Mouse (Mus musculus): Measurements from ENCODE around the gene Tyw1. TPM values are rescaled to one million over a fixed set of nuclear protein-coding genes. Genes with fewer than 3 reads are reported as not detected.

Gene Tyw1
- polyA plus RNA-seq, 1 experiment from 2014 or later, result 27.1 TPM

- Histone ChIP-seq H3K4me1 (no peaks in the 10 kb centered on the region), H3K9ac (no peak overlapping the region), H3K27me3 (no peaks in the 10 kb centered on the region), H3K36me3 (peaks cover 51% of the 10 kb centered on the region), H3K4me2 (no peak overlapping the region), H3K4me3 (no peak overlapping the region), H3K9me3 (peaks cover 2% of the 10 kb centered on the region; the same call in 1 of the 2 replicates), H3K27ac (no peak overlapping the region)
- ATAC-seq (ENCODE audit: insufficient number of reproducible peaks, insufficient read depth, low FRiP score, low TSS enrichment, low read depth), result no peak
- WGBS, result 77% methylated on average over 5 of the region's 5 CpGs
Observed at GRCm38 (mm10) chr5:130293941-130294340, 38.5 kb downstream of the Tyw1 start.

DNA sequence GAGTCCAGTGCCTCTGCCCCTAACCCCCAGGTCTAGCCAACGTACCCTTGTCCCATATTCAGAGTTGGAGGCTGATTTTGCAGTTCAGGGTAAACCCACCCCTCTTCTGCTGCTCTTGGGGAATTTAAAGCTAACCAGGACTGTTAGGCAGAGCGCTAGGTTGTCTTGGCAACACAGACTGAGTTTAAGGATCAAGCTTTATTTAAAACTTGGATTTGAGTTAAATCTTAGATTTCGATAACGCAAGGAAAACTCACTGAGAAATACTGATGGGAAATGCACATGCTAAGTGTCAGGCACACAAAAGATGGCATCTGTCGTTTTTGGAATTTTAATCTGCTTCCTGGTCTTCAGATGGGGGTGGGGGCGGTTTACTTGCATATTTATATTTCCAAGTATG is 39.2 kb downstream of the Tyw1 start:
- peaks cover 2% of the 10 kb centered on the region; the same call in 1 of the 2 replicates for H3K9me3 ChIP-seq
- no peak overlapping the region for H3K9ac ChIP-seq
- no peak for ATAC-seq (ENCODE audit: insufficient number of reproducible peaks, insufficient read depth, low FRiP score, low TSS enrichment, low read depth)
- no peak overlapping the region for H3K4me3 ChIP-seq
- no peaks in the 10 kb centered on the region for H3K4me1 ChIP-seq
- H3K36me3 ChIP-seq, result peaks cover 51% of the 10 kb centered on the region
- H3K4me2 ChIP-seq, result no peak overlapping the region
- H3K27me3 ChIP-seq, result no peaks in the 10 kb centered on the region
- 81% methylated on average over 6 of the region's 6 CpGs for WGBS
- H3K27ac ChIP-seq, result no peak overlapping the region

- 80% methylated on average over 5 of the region's 5 CpGs for WGBS
- Histone ChIP-seq H3K27me3 (no peaks in the 10 kb centered on the region), H3K9ac (no peak overlapping the region), H3K4me2 (no peak overlapping the region), H3K9me3 (no peaks in the 10 kb centered on the region), H3K4me1 (no peaks in the 10 kb centered on the region), H3K27ac (no peak overlapping the region), H3K36me3 (peaks cover 51% of the 10 kb centered on the region), H3K4me3 (no peak overlapping the region)
- ATAC-seq (ENCODE audit: insufficient number of reproducible peaks, insufficient read depth, low FRiP score, low TSS enrichment, low read depth), result no peak
Observed at GRCm38 (mm10) chr5:130296071-130296470, 40.7 kb downstream of the Tyw1 start.

GRCm38 (mm10) chr5:130298831-130299460 is 43.5 kb downstream of the Tyw1 start:
- Histone ChIP-seq H3K4me1 (no peaks in the 10 kb centered on the region), H3K27ac (no peak overlapping the region), H3K4me2 (no peak overlapping the region), H3K36me3 (peaks cover 54% of the 10 kb centered on the region), H3K4me3 (no peak overlapping the region), H3K9ac (no peak overlapping the region), H3K27me3 (no peaks in the 10 kb centered on the region), H3K9me3 (no peaks in the 10 kb centered on the region)
- ATAC-seq (ENCODE audit: insufficient number of reproducible peaks, insufficient read depth, low FRiP score, low TSS enrichment, low read depth), result no peak
- WGBS, result 93% methylated on average over 9 of the region's 9 CpGs

GRCm38 (mm10) chr5:130299526-130299925 is 44.1 kb downstream of the Tyw1 start:
- H3K4me3 ChIP-seq, result no peak overlapping the region
- H3K4me2 ChIP-seq, result no peak overlapping the region
- H3K9ac ChIP-seq, result no peak overlapping the region
- WGBS, result 92% methylated on average over 8 of the region's 8 CpGs
- H3K36me3 ChIP-seq, result peaks cover 59% of the 10 kb centered on the region
- H3K27me3 ChIP-seq, result no peaks in the 10 kb centered on the region
- H3K4me1 ChIP-seq, result no peaks in the 10 kb centered on the region
- no peak overlapping the region for H3K27ac ChIP-seq
- H3K9me3 ChIP-seq, result no peaks in the 10 kb centered on the region
- no peak for ATAC-seq (ENCODE audit: insufficient number of reproducible peaks, insufficient read depth, low FRiP score, low TSS enrichment, low read depth)

GRCm38 (mm10) chr5:130303611-130304010 is 48.2 kb downstream of the Tyw1 start:
- no peak for ATAC-seq (ENCODE audit: insufficient number of reproducible peaks, insufficient read depth, low FRiP score, low TSS enrichment, low read depth)
- peaks cover 65% of the 10 kb centered on the region for H3K36me3 ChIP-seq
- no peaks in the 10 kb centered on the region for H3K27me3 ChIP-seq
- no peaks in the 10 kb centered on the region for H3K9me3 ChIP-seq
- no peaks in the 10 kb centered on the region for H3K4me1 ChIP-seq
- 91% methylated on average over 6 of the region's 6 CpGs for WGBS
- no peak overlapping the region for H3K4me2 ChIP-seq
- no peak overlapping the region for H3K4me3 ChIP-seq
- no peak overlapping the region for H3K27ac ChIP-seq
- no peak overlapping the region for H3K9ac ChIP-seq

- H3K27me3 ChIP-seq, result no peaks in the 10 kb centered on the region
- no peak overlapping the region for H3K4me2 ChIP-seq
- ATAC-seq (ENCODE audit: insufficient number of reproducible peaks, insufficient read depth, low FRiP score, low TSS enrichment, low read depth), result no peak
- WGBS, result 78% methylated on average over 7 of the region's 7 CpGs
- no peak overlapping the region for H3K27ac ChIP-seq
- no peak overlapping the region for H3K4me3 ChIP-seq
- H3K9me3 ChIP-seq, result no peaks in the 10 kb centered on the region
- H3K4me1 ChIP-seq, result no peaks in the 10 kb centered on the region
- no peak overlapping the region for H3K9ac ChIP-seq
- peaks cover 51% of the 10 kb centered on the region for H3K36me3 ChIP-seq
Observed at GRCm38 (mm10) chr5:130307921-130308320, 52.5 kb downstream of the Tyw1 start.

DNA sequence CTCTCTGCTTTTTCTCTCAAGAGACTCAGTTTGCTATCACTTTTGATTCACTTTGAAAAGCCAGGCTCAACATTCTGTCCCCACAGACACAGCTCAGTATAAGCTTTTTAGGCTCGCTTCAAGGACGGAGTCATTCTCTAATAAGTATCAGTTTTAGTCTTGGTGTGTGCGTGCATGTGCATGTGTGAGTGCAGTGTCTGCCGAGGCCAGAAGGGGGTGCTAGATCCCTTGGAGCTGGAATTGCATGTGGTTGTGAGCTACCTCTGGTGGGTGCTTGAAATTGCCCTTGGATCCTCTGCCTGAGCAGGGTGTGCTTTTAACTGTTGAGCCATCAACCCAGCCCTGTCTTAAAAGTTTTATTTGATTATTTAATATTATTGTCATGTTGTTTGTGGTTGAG is 54.7 kb downstream of the Tyw1 start:
- no peak overlapping the region for H3K27ac ChIP-seq
- no peak overlapping the region for H3K9ac ChIP-seq
- H3K27me3 ChIP-seq, result no peaks in the 10 kb centered on the region
- no peak overlapping the region for H3K4me3 ChIP-seq
- no peaks in the 10 kb centered on the region for H3K9me3 ChIP-seq
- no peaks in the 10 kb centered on the region for H3K4me1 ChIP-seq
- 96% methylated on average over 4 of the region's 4 CpGs for WGBS
- ATAC-seq (ENCODE audit: insufficient number of reproducible peaks, insufficient read depth, low FRiP score, low TSS enrichment, low read depth), result no peak
- no peak overlapping the region for H3K4me2 ChIP-seq
- H3K36me3 ChIP-seq, result peaks cover 42% of the 10 kb centered on the region

DNA sequence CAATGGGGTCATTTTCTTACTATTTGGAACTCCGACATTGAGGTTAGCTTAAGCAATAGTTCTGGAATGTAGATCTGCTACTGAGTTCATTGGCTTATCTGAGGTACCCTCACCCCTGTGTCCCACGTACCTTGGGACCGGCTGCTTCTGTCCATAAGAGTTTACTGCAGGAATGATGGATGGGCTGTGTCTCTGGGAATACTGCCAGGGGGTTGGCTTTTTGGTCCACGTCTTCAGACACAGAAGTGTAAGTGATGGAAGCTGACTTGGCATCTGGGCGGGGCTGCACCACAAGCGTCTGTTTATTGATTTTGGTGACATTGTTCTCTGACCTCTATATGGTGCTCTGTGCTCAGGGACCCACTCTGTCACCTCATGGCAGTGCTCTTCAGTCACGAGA is 55.4 kb downstream of the Tyw1 start:
- no peak overlapping the region for H3K27ac ChIP-seq
- H3K36me3 ChIP-seq, result peaks cover 34% of the 10 kb centered on the region
- 91% methylated on average over 7 of the region's 7 CpGs for WGBS
- H3K27me3 ChIP-seq, result no peaks in the 10 kb centered on the region
- no peak overlapping the region for H3K9ac ChIP-seq
- H3K4me3 ChIP-seq, result no peak overlapping the region
- no peaks in the 10 kb centered on the region for H3K4me1 ChIP-seq
- no peak overlapping the region for H3K4me2 ChIP-seq
- no peaks in the 10 kb centered on the region for H3K9me3 ChIP-seq
- ATAC-seq (ENCODE audit: insufficient number of reproducible peaks, insufficient read depth, low FRiP score, low TSS enrichment, low read depth), result no peak

GRCm38 (mm10) chr5:130313488-130313887 is 58.1 kb downstream of the Tyw1 start:
- Histone ChIP-seq H3K4me2 (no peak overlapping the region), H3K4me1 (no peaks in the 10 kb centered on the region), H3K9me3 (no peaks in the 10 kb centered on the region), H3K27me3 (no peaks in the 10 kb centered on the region), H3K36me3 (peaks cover 25% of the 10 kb centered on the region), H3K9ac (no peak overlapping the region), H3K4me3 (no peak overlapping the region), H3K27ac (no peak overlapping the region)
- WGBS, result 78% methylated on average over 3 of the region's 3 CpGs
- ATAC-seq (ENCODE audit: insufficient number of reproducible peaks, insufficient read depth, low FRiP score, low TSS enrichment, low read depth), result no peak

GRCm38 (mm10) chr5:130314926-130315325 is 59.5 kb downstream of the Tyw1 start:
- H3K9ac ChIP-seq, result no peak overlapping the region
- H3K4me1 ChIP-seq, result no peaks in the 10 kb centered on the region
- H3K27me3 ChIP-seq, result no peaks in the 10 kb centered on the region
- peaks cover 26% of the 10 kb centered on the region for H3K36me3 ChIP-seq
- H3K27ac ChIP-seq, result no peak overlapping the region
- H3K4me2 ChIP-seq, result no peak overlapping the region
- WGBS, result 96% methylated on average over 3 of the region's 3 CpGs
- H3K4me3 ChIP-seq, result no peak overlapping the region
- no peak for ATAC-seq (ENCODE audit: insufficient number of reproducible peaks, insufficient read depth, low FRiP score, low TSS enrichment, low read depth)
- H3K9me3 ChIP-seq, result no peaks in the 10 kb centered on the region

GRCm38 (mm10) chr5:130316321-130316720 is 60.9 kb downstream of the Tyw1 start:
- Histone ChIP-seq H3K4me3 (no peak overlapping the region), H3K27ac (no peak overlapping the region), H3K9ac (no peak overlapping the region), H3K4me2 (no peak overlapping the region), H3K9me3 (no peaks in the 10 kb centered on the region), H3K4me1 (peaks cover 4% of the 10 kb centered on the region; the same call in 1 of the 2 replicates), H3K27me3 (no peaks in the 10 kb centered on the region), H3K36me3 (peaks cover 17% of the 10 kb centered on the region)
- ATAC-seq (ENCODE audit: insufficient number of reproducible peaks, insufficient read depth, low FRiP score, low TSS enrichment, low read depth), result no peak
- WGBS, result 92% methylated on average over 9 of the region's 9 CpGs

Measured in embryonic facial prominence, embryonic 13.5 days (tissue).